Mouse (Mus musculus): ENCODE measurements around the gene Pou5f1. TPM values are rescaled to one million over a fixed set of nuclear protein-coding genes. Genes with fewer than 3 reads are reported as not detected.

Pou5f1 gene
- polyA plus RNA-seq, 1 experiment from 2014 or later = not detected

DNA sequence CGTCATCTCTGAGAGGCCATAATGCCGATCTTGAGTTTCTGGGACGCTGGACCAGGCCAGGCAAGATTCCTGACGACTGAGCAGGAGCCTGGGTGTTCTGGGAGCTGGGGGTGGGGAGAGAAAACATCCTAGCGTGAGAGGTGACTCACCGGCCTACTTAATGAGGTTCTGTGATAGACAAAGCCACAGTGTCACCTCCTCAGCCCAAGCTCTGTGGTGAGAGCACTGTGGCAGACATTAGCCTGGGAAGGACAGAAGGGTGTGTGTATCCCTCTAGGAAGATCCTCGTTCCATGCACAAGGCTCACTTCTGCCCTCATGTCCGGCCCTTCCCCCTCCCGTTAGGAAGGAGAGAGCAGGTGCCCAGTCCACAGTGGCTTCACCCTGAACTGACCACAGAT, 51.5 kb downstream of the Pou5f1 start:
- H3K4me2 ChIP-seq (replicated peaks; ENCODE audit: low read depth) = peak overlapping the region; percentile 41; the same call in 1 of the 2 replicates
- WGBS = 45% methylated on average over 9 of the region's 9 CpGs

DNA sequence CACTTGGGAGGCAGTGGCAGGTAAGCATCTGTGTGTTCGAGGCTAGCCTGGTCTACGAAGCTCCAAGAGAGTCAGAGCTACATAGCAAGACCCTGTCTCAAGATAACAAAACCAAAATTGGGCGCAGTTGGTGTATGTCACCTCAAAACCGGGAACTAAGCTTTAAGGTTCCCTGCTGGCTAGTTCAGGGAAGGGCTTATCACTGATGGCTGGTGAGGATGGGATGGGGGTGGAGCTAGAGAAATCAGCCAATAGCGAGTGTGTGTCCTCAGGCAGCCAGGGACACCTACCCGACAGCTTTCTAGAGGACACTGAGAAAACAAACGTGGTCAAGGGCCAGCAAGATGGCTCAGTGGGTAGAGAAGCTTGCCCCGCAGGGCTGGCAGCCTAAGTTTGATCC, 52.4 kb downstream of the Pou5f1 start:
- ATAC-seq = no peak
- Histone ChIP-seq H3K9ac (ENCODE audit: low read depth, low read length) (no peak overlapping the region), H3K4me1 (replicated peaks; ENCODE audit: control insufficient read depth, insufficient read depth, low read length) (no peaks in the 10 kb centered on the region), H3K9me3 (ENCODE audit: control insufficient read depth) (no peaks in the 10 kb centered on the region), H3K27ac (ENCODE audit: low read depth, low read length) (no peak overlapping the region), H3K36me3 (ENCODE audit: control insufficient read depth, insufficient read depth) (no peaks in the 10 kb centered on the region), H3K27me3 (replicated peaks; ENCODE audit: control insufficient read depth, insufficient read depth, low read length) (no peaks in the 10 kb centered on the region), H3K4me2 (replicated peaks; ENCODE audit: low read depth) (no peak overlapping the region), H3K4me3 (ENCODE audit: low read depth, low read length) (no peak overlapping the region)
- TF ChIP-seq CTCF (IDR thresholded peaks at IDR 0.05; ENCODE audit: low read depth) = no peak
- WGBS = 55% methylated on average over 8 of the region's 8 CpGs

More for the DNA sequence above, 51.5 kb downstream of the Pou5f1 start:
- Histone ChIP-seq H3K27me3 (replicated peaks; ENCODE audit: control insufficient read depth, insufficient read depth, low read length) (no peaks in the 10 kb centered on the region), H3K4me1 (replicated peaks; ENCODE audit: control insufficient read depth, insufficient read depth, low read length) (no peaks in the 10 kb centered on the region), H3K4me3 (ENCODE audit: low read depth, low read length) (no peak overlapping the region), H3K27ac (ENCODE audit: low read depth, low read length) (peak overlapping the region; percentile 50; the same call in 1 of the 2 replicates), H3K9ac (ENCODE audit: low read depth, low read length) (no peak overlapping the region), H3K36me3 (ENCODE audit: control insufficient read depth, insufficient read depth) (no peaks in the 10 kb centered on the region), H3K9me3 (ENCODE audit: control insufficient read depth) (no peaks in the 10 kb centered on the region)
- TF ChIP-seq CTCF (IDR thresholded peaks at IDR 0.05; ENCODE audit: low read depth) = no peak
- ATAC-seq = peak; percentile 36

Other genes with a start within 250 kb of the Pou5f1 start
- 672 and 681 TPM in 2 replicates for gene H2-D1, start 243.3 kb upstream of the Pou5f1 start, polyA plus RNA-seq (2015; fragmentation: Nextera tagmentation; extraction: Ambion mirVana)
- 56.2 and 60.6 TPM in 2 replicates for gene H2-Q1, start 185.6 kb upstream of the Pou5f1 start, polyA plus RNA-seq (2015; fragmentation: Nextera tagmentation; extraction: Ambion mirVana)
- gene H2-Q2, start 163.8 kb upstream of the Pou5f1 start, polyA plus RNA-seq (2015; fragmentation: Nextera tagmentation; extraction: Ambion mirVana) = 693 and 712 TPM in 2 replicates
- gene H2-Q4, start 126.4 kb upstream of the Pou5f1 start, polyA plus RNA-seq (2015; fragmentation: Nextera tagmentation; extraction: Ambion mirVana) = 11.9 and 14.0 TPM in 2 replicates
- gene H2-Q6, start 81.2 kb upstream of the Pou5f1 start, polyA plus RNA-seq (2015; fragmentation: Nextera tagmentation; extraction: Ambion mirVana) = 2.7 and 2.8 TPM in 2 replicates
- gene H2-Q7, start 66.9 kb upstream of the Pou5f1 start, polyA plus RNA-seq (2015; fragmentation: Nextera tagmentation; extraction: Ambion mirVana) = 2.7 and 3.6 TPM in 2 replicates
- 102 and 110 TPM in 2 replicates for gene H2-Q10, start 35.9 kb upstream of the Pou5f1 start, polyA plus RNA-seq (2015; fragmentation: Nextera tagmentation; extraction: Ambion mirVana)
- gene Tcf19, start 10.8 kb downstream of the Pou5f1 start, polyA plus RNA-seq (2015; fragmentation: Nextera tagmentation; extraction: Ambion mirVana) = 23.0 and 24.2 TPM in 2 replicates
- gene Cchcr1, start 11.1 kb downstream of the Pou5f1 start, polyA plus RNA-seq (2015; fragmentation: Nextera tagmentation; extraction: Ambion mirVana) = 4.8 and 5.0 TPM in 2 replicates
- gene Psors1c2, start 27.2 kb downstream of the Pou5f1 start, polyA plus RNA-seq (2015; fragmentation: Nextera tagmentation; extraction: Ambion mirVana) = not detected in 2 replicates
- gene Cdsn, start 46.1 kb downstream of the Pou5f1 start, polyA plus RNA-seq (2015; fragmentation: Nextera tagmentation; extraction: Ambion mirVana) = 0.22 and 0.40 TPM in 2 replicates
- gene 2300002M23Rik, start 61.4 kb downstream of the Pou5f1 start, polyA plus RNA-seq (2015; fragmentation: Nextera tagmentation; extraction: Ambion mirVana) = not detected in 2 replicates
- 0.99 and 1.0 TPM in 2 replicates for gene Sfta2, start 95.5 kb downstream of the Pou5f1 start, polyA plus RNA-seq (2015; fragmentation: Nextera tagmentation; extraction: Ambion mirVana)
- not detected in 2 replicates for gene Gm9573, start 120.6 kb downstream of the Pou5f1 start, polyA plus RNA-seq (2015; fragmentation: Nextera tagmentation; extraction: Ambion mirVana)
- gene Mucl3, start 137.7 kb downstream of the Pou5f1 start, polyA plus RNA-seq (2015; fragmentation: Nextera tagmentation; extraction: Ambion mirVana) = 2.8 and 16.7 TPM in 2 replicates
- 6.0 and 6.3 TPM in 2 replicates for gene Vars2, start 161.6 kb downstream of the Pou5f1 start, polyA plus RNA-seq (2015; fragmentation: Nextera tagmentation; extraction: Ambion mirVana)
- gene Gtf2h4, start 167.7 kb downstream of the Pou5f1 start, polyA plus RNA-seq (2015; fragmentation: Nextera tagmentation; extraction: Ambion mirVana) = 16.9 and 18.1 TPM in 2 replicates
- gene Ddr1, start 198.6 kb downstream of the Pou5f1 start, polyA plus RNA-seq (2015; fragmentation: Nextera tagmentation; extraction: Ambion mirVana) = 27.8 and 30.0 TPM in 2 replicates

Measured in intestine, postnatal 0 days (tissue).